Mouse (Mus musculus) limb, embryonic 14.5 days (tissue): ENCODE results near the gene Mpp4. TPM values are rescaled to one million over a fixed set of nuclear protein-coding genes. Genes with fewer than 3 reads are reported as not detected.

Experiments used
- ATAC-seq: fragments of 200-750 bp; cut with Nextera tagmentation; 2 replicates; pipeline ENCODE4 v1.8.0; 2017; ENCODE audit warnings: low read depth, moderate number of reproducible peaks, moderate TSS enrichment; ENCODE audit not compliant: low FRiP score
- DNase-seq: peaks from one replicate; pipeline ENCODE4 v3.0.0-alpha.2; 2015; ENCODE audit warnings: low spot score
- H3K27ac ChIP-seq: fragments of 300-500 bp; sonication (generic); replicated peaks from 2 replicates; pipeline ENCODE4 v1.5.1; 2014; ENCODE audit warnings: low read depth, mild to moderate bottlenecking, low read length, moderate library complexity, mixed read lengths
- H3K27me3 ChIP-seq: fragments of 300-500 bp; sonication (generic); 2 replicates; pipeline ENCODE4 v1.6.1; 2014; ENCODE audit warnings: low read length, mixed read lengths; ENCODE audit not compliant: control insufficient read depth, insufficient read depth
- H3K36me3 ChIP-seq: fragments of 300-500 bp; sonication (generic); 2 replicates; pipeline ENCODE4 v1.6.1; 2014; ENCODE audit warnings: mild to moderate bottlenecking, low read length, moderate library complexity, mixed read lengths; ENCODE audit not compliant: control insufficient read depth, insufficient read depth
- H3K4me1 ChIP-seq: fragments of 300-500 bp; sonication (generic); 2 replicates; pipeline ENCODE4 v1.6.1; 2014; ENCODE audit warnings: antibody characterized with exemption, low read length, mixed read lengths; ENCODE audit not compliant: control insufficient read depth, insufficient read depth
- H3K4me2 ChIP-seq: fragments of 300-500 bp; sonication (generic); replicated peaks from 2 replicates; pipeline ENCODE4 v1.6.1; 2014; ENCODE audit warnings: low read depth, mild to moderate bottlenecking, low read length, moderate library complexity; ENCODE audit not compliant: severe bottlenecking
- H3K4me3 ChIP-seq: fragments of 300-500 bp; sonication (generic); replicated peaks from 2 replicates; pipeline ENCODE4 v1.5.1; 2014; ENCODE audit warnings: low read length
- H3K9ac ChIP-seq: fragments of 300-500 bp; sonication (generic); 2 replicates; pipeline ENCODE4 v1.6.1; 2014; ENCODE audit warnings: mild to moderate bottlenecking, low read depth, low read length, moderate library complexity; ENCODE audit not compliant: severe bottlenecking
- H3K9me3 ChIP-seq: fragments of 300-500 bp; sonication (generic); 2 replicates; pipeline ENCODE4 v1.6.1; 2016; ENCODE audit warnings: low read length; ENCODE audit not compliant: control insufficient read depth
- POLR2A ChIP-seq: fragments of 200-500 bp; IDR thresholded peaks from 2 replicates; pipeline ENCODE4 v1.8.0; 2012; ENCODE audit warnings: inconsistent platforms, mild to moderate bottlenecking, moderate library complexity, borderline replicate concordance; ENCODE audit not compliant: insufficient read depth, insufficient read length; ENCODE audit errors: extremely low read depth
- WGBS: fragments of 180-500 bp; shearing (Covaris S2); extraction: QIAGEN DNeasy Blood & Tissue Kit; methylation state at CpG from one replicate; pipeline ENCODE4 v1.1.7; 2014; 5-methylcytosine and 5-hydroxymethylcytosine counted together
- polyA plus RNA-seq, 2 experiments: library from polyadenylated mRNA; depleted of rRNA in 1 of 2; stranded (reverse) in 1 of 2; unstranded in 1 of 2; fragments of >200 nt; fragmentation: Nextera tagmentation in 1 of 2; extraction: Ambion mirVana in 1 of 2; gene quantifications; 2 replicates each; pipeline versions ENCODE4 v1.2.1 to v1.2.3; 2012 to 2014

Gene Mpp4
- polyA plus RNA-seq, 2 experiments, result 0.40 to 1.0 TPM

DNA sequence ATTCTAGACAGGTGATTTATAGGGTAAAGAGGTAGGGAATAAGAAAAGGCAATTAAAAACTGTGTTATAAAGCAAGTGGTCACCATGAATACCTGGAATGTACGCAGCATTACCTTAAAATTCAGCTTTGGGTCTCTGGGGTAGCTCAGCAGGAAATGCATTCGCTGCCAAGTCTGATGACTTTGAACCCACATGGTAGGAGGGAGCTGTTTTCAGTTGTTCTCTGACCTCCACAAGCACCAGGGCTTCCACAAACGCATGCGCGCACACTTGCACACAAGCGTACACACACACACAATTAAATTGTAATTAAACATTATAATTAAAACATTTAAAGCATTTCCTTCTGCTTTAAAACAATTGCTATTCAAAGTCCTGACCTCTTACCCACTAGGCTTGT is 2.3 kb downstream of the Mpp4 start:
- 73% methylated on average over 6 of the region's 6 CpGs for WGBS
- no peak for DNase-seq
- peaks cover 15% of the 10 kb centered on the region for H3K36me3 ChIP-seq
- H3K4me2 ChIP-seq, result no peak overlapping the region
- H3K4me3 ChIP-seq, result no peak overlapping the region
- no peak for ATAC-seq
- H3K4me1 ChIP-seq, result peaks cover 6% of the 10 kb centered on the region; the same call in 1 of the 2 replicates
- no peak overlapping the region for H3K9ac ChIP-seq
- no peak for TF ChIP-seq POLR2A
- H3K27ac ChIP-seq, result no peak overlapping the region
- no peaks in the 10 kb centered on the region for H3K9me3 ChIP-seq
- H3K27me3 ChIP-seq, result no peaks in the 10 kb centered on the region

DNA sequence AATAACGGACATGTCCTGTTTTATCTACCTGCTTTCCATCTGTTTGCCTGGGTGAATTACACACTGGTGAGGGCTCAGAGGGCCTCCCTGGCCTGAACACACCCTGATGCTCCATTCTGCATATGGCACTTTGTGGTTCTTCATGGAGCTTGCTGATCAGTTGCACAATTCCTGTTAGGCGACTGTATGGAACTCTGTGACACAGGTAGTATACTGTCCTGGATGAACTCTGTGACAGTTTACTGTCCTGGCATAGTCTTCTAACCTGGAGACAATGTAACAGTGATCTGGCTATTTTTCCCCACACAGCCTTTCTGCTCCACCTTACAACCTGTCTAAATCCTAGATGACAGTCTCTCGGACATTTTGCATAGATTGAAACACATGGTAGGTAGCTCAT is 4.1 kb downstream of the Mpp4 start:
- WGBS, result 84% methylated on average over 3 of the region's 3 CpGs
- Histone ChIP-seq H3K4me1 (peaks cover 6% of the 10 kb centered on the region; the same call in 1 of the 2 replicates), H3K36me3 (peaks cover 10% of the 10 kb centered on the region), H3K4me2 (no peak overlapping the region), H3K27me3 (no peaks in the 10 kb centered on the region), H3K27ac (no peak overlapping the region), H3K9ac (no peak overlapping the region), H3K4me3 (no peak overlapping the region), H3K9me3 (no peaks in the 10 kb centered on the region)
- DNase-seq, result no peak
- ATAC-seq, result no peak
- no peak for TF ChIP-seq POLR2A

DNA sequence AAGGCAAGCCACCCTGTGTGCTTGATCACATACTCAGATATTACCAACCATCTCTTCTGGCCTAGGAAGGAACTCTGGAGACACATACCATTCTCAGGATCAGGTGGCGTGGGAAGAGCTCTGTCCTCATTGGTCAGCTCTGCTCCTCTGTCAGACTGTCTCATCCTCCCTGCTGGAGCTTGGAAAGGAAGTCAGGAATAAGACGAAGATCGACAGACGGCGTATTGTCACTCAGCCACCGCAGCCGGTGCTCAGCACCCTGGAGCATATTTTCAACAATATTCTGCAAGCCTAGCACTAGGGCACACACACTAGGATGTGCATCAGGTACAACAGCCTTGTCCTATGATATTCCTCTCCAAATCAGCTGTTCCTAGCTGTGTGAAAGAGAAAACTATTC is 4.7 kb downstream of the Mpp4 start:
- H3K27me3 ChIP-seq, result no peaks in the 10 kb centered on the region
- no peaks in the 10 kb centered on the region for H3K9me3 ChIP-seq
- peaks cover 6% of the 10 kb centered on the region; the same call in 1 of the 2 replicates for H3K4me1 ChIP-seq
- no peak overlapping the region for H3K27ac ChIP-seq
- 77% methylated on average over 7 of the region's 7 CpGs for WGBS
- no peak overlapping the region for H3K9ac ChIP-seq
- DNase-seq (no peak), ATAC-seq (no peak)
- TF ChIP-seq POLR2A, result no peak
- no peak overlapping the region for H3K4me2 ChIP-seq
- no peak overlapping the region for H3K4me3 ChIP-seq
- peaks cover 8% of the 10 kb centered on the region for H3K36me3 ChIP-seq

DNA sequence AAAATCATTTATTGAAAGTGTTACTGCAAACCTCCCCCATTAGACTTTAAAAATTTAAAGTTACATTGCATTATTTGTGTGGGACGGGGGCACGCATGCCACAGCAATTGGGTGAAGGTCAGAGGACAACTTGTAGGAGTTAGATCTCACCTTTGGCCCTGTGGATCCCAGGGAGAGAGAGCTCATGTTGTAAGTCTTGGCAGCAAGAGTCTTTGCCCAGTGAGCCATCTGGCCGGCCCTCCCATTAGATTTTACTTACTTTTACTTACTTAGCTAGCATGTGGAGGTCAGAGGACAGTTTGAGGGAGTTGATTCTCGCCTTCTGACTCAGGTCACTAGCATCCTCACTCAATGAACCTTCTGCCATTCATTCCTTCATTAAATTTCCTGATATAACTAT is 5.3 kb downstream of the Mpp4 start:
- Histone ChIP-seq H3K4me1 (no peaks in the 10 kb centered on the region), H3K9me3 (no peaks in the 10 kb centered on the region), H3K27ac (no peak overlapping the region), H3K36me3 (peaks cover 1% of the 10 kb centered on the region; the same call in 1 of the 2 replicates), H3K27me3 (no peaks in the 10 kb centered on the region), H3K9ac (no peak overlapping the region), H3K4me2 (no peak overlapping the region), H3K4me3 (no peak overlapping the region)
- no peak for ATAC-seq
- no peak for DNase-seq
- WGBS, result 83% methylated on average over 4 of the region's 4 CpGs
- no peak for TF ChIP-seq POLR2A

DNA sequence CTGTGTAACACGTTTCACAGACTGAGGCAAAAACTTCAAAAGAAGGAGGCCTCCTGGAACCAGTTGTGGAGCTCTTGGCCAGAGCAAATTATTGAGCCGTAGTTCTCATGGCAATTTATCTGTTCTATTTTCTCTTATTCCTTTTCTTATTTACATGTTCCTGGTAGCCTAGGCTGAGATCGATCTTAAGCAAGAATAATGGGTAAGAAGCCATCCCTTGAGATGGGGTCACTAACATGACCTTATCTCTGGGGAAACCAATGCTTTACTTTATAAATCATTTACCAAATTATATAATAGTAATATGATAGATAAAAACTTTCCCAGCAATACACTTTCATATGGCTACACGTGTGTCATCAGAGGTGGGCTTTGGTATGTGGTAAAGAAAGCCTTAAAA is 10.8 kb downstream of the Mpp4 start:
- no peak overlapping the region for H3K4me3 ChIP-seq
- H3K4me2 ChIP-seq, result no peak overlapping the region
- H3K9ac ChIP-seq, result no peak overlapping the region
- DNase-seq (no peak), ATAC-seq (no peak)
- no peak for TF ChIP-seq POLR2A
- no peaks in the 10 kb centered on the region for H3K36me3 ChIP-seq
- no peaks in the 10 kb centered on the region for H3K27me3 ChIP-seq
- H3K27ac ChIP-seq, result no peak overlapping the region
- WGBS, result 68% methylated on average over 4 of the region's 4 CpGs
- H3K4me1 ChIP-seq, result no peaks in the 10 kb centered on the region
- no peaks in the 10 kb centered on the region for H3K9me3 ChIP-seq

DNA sequence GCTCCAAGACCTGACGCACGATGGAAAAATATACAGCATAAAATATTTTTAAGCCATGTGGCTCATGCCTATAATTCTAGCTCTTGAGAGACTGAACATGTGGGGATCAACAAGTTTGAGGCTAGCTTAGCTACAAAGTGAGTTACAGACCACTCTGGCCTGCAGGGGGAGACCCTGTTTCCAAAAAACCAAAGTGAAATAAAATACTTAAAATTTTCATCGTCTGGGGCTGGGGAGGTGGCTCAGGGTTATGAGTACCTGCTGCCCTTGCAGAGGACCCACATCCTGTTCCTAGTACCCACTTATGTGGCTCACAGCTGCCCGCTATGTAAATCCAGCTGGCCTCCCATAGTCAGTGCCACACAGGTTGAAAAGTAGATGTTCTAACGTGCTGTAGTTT is 12.6 kb downstream of the Mpp4 start:
- no peak overlapping the region for H3K4me3 ChIP-seq
- H3K4me2 ChIP-seq, result no peak overlapping the region
- H3K27ac ChIP-seq, result no peak overlapping the region
- H3K9ac ChIP-seq, result no peak overlapping the region
- no peaks in the 10 kb centered on the region for H3K27me3 ChIP-seq
- WGBS, result 66% methylated on average over 5 of the region's 5 CpGs
- DNase-seq (no peak), ATAC-seq (no peak)
- H3K36me3 ChIP-seq, result no peaks in the 10 kb centered on the region
- no peaks in the 10 kb centered on the region for H3K4me1 ChIP-seq
- TF ChIP-seq POLR2A, result no peak
- no peaks in the 10 kb centered on the region for H3K9me3 ChIP-seq
